Mouse (Mus musculus): Measurements from ENCODE around the gene Lhb. TPM values are rescaled to one million over a fixed set of nuclear protein-coding genes. Genes with fewer than 3 reads are reported as not detected.
"Not testable (repeated sequence)": the region's sequence is repeated elsewhere in the genome, so short reads cannot be mapped to it uniquely, and the experiment has no call there.

The Lhb gene
- total RNA-seq, 2 experiments from 2014 or later, result 0.57 TPM; not detected in 1

DNA sequence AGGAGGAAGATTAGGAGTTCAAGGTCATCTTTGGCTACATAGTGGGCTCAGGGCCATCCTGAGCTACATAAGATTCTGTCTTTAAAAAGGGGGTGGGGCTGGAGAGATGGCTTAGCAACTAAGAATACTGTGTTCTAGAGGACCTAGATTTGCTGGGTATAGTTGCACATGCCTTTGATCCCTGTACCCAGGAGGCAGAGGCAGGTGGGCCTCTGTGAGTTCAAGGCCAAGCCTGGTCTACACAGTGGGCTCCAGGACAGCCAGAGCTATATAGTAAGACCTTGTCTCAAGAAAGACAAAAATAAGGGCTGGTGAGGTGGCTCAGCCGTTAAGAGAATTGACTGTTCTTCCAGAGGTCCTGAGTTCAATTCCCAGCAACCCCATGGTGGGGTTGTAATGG, 29.4 kb downstream of the Lhb start:
- DNase-seq (ENCODE audit: extremely low spot score in 1 of 2, low spot score in 1 of 2), result no peak

DNA sequence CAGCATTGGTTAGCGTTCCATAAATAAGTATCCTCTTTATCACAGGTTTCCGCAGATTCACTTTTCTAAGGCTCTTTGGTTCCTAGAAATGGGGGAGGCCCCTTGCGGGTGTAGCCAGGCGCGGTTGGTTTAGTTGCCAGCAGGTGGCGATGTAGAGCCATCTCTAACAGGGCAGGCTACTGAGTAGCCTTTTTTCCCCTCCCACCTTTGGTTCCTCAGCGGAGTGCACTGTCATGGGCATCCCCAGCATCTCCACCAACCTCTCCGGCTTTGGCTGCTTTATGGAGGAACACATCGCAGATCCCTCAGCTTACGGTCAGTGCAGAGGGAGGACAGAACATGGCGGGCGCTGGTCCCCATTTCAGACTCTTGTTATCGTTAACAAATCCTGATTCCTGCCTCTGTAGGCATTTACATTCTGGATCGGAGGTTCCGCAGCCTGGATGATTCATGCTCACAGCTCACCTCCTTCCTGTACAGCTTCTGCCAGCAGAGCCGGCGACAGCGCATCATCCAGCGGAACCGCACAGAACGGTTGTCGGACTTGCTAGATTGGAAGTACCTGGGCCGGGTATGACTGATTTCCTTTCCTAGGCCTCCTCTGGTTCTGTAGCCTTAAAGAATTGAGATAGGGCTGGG, 30.8 kb downstream of the Lhb start:
- DNase-seq (ENCODE audit: extremely low spot score in 1 of 2, low spot score in 1 of 2), result peak; percentile 77 to 94

DNA sequence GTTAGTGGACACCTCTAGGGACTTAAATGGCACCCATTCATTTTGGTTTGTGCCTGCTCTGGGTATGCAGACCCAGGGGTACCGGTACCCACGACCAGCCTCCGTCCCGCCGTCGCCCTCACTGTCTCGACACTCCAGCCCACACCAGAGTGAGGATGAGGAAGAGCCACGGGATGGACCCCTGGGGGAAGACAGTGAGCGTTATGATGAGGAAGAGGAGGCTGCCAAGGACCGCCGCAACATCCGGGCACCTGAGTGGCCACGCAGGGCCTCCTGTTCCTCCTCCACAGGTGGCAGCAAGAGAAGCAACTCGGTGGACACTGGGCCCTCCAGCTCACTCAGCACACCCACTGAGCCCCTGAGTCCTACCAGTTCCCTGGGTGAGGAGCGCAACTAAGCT, 34.4 kb downstream of the Lhb start:
- no peak for DNase-seq (ENCODE audit: extremely low spot score in 1 of 2, low spot score in 1 of 2)

DNA sequence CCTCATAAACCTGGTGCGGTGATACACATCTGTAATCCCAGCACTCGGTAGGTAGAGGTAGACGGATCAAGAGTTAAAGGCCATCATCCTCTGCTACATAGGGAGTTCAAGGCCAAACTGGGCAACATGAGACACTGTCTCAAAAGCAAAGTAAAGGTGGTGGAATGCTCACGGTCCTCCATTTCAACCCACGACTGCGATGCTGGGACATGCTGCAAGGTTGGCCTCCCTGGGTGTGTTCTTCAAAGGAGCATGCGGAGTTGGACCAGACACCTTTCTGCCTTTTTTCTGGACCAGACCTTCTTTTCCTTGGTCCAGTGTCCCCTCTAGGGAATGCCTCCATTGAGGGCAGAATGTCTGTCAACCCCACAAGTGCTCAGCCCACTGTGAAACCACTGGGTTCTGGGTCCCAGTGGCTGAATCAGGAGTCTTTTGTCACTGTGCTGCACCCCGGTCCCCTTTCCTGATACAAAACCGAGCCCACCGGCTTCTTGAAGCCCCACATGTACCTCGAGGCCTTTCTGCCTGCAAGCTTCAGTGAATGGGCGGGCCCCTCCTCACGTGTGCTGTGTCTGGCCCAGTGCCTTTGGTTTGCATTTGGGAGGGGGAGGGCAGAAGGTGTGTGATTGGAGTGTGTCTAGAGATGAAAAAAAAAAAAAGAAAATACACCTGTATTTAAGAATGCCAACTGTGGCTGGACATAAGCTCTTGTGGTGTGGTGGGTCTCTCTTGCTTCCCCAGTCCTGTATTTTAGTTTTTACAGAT, 35.5 kb downstream of the Lhb start:
- no peak for DNase-seq (ENCODE audit: extremely low spot score in 1 of 2, low spot score in 1 of 2)

DNA sequence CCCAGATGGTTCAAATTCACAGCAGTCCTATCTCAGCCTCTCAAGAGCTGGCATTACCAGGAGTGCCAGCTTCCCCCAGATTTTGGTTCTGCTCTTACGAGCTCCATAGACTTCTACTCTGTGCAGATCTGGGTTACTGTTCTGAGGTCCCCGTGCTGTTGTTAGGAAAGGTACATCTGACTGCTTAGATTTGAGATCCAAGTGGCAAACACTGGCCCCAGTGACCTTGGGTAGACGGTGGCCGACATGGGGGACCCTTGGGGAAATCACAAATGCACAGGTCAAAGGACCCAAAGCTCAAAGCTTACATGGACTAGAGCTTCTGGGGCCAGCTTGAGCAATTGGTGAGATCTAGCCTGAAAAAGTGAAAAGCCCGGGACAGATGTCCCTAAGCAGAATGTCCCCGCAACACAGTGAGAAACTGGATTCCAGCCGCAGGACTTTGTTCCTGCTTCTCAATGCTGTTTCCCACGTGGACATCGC, 36.1 kb downstream of the Lhb start:
- DNase-seq (ENCODE audit: extremely low spot score in 1 of 2, low spot score in 1 of 2), result no peak

DNA sequence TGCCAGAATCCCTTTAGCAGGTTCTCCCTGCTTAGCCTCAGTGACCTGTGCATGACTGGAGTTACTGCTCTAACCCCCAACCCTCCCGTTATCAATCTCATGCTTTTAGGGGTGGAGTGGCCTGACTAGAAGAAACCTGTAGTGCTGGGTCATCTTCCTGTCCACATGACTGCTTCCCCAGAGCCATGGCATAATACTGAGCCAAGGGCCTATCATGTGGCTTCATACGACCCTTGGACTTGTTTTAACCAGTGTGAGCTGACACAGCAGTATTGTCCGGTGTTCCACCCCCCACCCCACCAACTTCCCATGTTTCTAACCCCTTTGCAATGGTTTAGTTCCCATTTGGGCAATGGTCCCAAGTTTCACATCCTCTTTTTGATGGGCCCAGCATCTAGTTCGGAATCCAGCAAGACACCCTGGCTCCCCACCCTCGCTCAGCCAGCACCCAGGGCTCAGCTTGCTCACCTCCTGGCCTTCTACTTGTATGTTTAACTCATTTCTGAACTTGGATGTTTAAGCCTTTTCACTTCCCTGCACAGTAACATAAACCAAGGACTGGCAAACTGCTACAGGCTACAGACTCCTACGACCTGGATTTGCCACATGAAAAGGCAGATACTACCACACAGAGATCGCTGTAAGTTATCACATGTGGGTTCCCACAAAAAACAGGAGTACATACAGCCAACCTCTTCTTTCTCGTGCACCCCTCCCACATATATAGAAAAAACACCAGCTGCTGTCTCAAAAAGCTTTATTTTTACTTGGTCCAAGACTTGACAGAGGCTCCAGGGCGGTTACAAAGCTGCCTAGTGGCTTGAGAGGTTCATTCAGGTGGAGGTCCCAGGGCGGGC, 36.8 kb downstream of the Lhb start:
- no peak for DNase-seq (ENCODE audit: extremely low spot score in 1 of 2, low spot score in 1 of 2)

DNA sequence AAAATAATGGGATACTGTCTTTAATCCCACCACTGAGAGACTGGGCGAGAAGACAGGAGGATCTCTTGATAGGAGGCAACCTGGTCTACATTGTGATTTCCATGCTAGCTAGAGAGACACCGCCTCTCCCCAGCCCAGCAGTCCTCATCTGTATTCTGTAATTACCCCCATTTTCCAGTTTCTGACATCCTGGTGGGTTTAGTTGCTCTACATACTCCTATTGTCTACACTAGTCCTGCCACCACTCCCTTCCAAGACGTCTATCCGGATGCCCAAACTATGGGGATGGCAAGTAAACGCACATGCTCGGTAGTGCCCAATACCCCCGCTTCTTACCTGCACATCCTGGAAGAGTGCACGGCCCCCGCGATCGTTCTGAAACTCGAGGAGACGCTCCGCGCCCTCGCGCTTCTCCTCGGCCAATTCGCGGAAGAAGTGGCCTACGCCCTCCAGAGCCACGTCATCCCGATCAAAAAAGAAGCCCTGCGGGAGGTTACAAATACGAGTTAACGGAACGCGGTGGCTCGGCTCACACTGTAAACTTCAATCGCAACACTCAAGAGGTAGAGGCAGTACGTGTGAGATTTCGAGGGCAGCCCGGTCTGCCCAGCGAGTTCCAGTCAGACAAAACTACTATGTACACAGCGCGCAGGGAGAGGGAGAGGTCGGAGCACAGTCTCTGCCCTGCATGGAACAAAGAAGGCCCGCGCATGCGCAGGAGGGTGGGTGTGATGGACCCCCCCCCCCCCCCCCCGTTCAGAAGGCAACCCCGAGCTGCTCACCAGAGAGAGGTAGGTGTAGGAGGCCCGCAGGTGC, 38.3 kb downstream of the Lhb start:
- peak; percentile 73 to 81 for DNase-seq (ENCODE audit: extremely low spot score in 1 of 2, low spot score in 1 of 2)

DNA sequence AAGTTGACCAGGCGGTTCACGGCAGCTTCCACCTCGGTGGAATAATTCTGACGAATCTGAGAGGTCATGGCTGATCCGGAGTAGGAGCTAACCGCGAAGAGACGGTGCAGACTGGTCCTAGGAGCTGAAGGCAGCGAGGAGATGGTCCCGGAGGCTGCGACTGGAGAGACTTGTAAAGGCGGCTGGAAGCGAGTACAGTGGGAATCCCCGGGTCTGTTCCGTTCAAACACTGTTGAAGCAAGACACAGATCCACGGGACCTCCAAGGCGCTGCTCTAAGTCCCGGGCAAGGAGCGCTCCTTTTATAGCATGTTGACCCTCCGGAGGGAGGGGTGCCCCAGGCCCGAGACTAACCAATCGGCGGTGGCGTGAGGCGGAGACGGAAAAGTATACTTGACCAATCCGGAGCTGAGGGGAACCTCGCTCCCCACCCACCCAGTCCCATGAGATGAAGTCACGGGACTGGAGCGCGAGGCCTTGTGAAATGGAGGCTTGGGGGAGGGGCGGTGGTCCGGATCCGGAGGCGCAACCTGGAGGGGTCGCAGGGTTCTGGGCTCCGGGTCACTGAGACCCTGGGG, 39.0 kb downstream of the Lhb start, which contains the start of gene Ftl1:
Ftl1 (minus strand) TSS at position 321 of the 577 bp plus-strand sequence.
- DNase-seq (ENCODE audit: extremely low spot score in 1 of 2, low spot score in 1 of 2), result peak; percentile 81

DNA sequence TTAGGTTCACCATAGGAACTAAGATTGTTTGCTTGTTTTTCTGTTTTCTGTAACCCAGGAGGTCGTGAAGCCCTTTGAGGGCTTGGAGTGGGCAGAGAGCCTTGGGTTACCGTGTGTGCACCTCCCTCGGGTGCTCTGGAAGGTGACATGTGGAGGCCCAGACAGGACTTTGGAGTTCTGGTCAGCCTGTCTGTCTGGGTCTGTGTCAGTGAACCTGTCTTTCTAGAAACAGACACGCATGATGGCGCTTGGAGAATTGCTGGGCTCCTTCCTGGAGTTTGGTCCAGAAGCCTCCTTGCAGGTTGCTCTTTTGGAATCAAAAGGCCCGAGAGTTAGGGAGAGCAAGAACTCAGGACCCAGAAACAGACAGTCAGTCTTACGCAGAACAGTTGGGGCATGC, 39.8 kb downstream of the Lhb start:
- peak in 1 of 2 experiments; percentile 18 for DNase-seq (ENCODE audit: extremely low spot score in 1 of 2, low spot score in 1 of 2)

DNA sequence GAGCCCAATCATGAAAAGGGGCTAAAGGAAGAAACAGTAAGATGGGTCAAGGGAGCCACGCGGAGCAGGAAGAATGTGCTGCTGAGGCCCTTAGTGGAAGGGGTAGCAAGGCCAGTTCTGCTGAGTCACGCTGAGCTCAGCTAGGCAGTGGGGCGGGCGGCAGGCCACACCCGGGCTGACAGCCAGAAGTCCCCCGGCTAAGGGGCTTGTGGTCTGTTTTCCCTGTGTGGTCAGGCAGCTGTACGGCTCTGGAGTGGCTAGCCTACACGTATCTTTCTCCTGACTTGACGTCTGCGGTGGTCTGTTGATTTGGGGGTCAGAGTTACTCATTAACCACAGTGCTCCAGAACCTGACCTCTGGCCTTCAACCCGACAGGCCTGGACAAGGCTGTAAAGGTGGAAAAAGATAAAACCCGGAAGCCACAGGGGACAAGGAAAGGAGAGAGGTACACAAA, 40.3 kb downstream of the Lhb start:
- DNase-seq (ENCODE audit: extremely low spot score in 1 of 2, low spot score in 1 of 2), result no peak

DNA sequence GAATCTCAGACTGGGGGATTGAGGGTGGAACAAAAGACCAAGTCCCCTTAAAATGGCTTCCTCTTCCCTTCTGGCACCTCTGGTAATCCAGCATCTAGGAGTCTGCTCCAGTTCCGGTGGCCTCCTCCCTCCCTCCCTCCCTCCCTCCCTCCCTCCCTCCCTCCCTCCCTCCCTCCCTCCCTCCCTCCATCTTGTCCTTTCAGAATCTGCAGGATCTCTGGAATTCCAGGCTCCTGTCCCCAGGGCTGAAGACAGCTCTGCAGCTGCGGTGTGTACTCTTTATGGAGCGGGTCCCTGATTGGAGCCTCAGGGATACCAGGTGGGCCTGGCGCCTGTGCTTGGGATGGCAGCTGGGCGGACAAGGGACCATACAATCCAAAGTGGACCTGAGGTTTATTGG, 40.7 kb downstream of the Lhb start:
- no peak for DNase-seq (ENCODE audit: extremely low spot score in 1 of 2, low spot score in 1 of 2)

DNA sequence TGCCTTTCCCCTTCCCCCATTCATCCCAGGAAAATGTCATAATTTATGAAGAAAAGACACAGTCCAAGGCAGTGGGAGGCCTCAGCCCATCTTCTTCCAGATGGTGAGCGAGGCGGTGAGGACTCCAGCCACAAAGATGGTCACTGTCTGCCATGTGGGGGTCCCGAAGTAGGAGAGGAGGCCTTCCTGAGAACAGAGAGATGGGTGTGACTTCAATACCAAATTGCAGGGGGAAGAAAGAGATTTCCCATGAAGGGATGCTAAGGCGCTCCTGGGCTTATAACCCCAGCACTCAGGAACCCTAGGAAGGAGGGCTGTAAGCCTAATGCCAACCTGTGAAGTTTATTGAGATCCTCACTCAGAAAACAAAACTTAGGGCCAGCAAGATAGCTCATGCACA, 41.2 kb downstream of the Lhb start:
- DNase-seq (ENCODE audit: extremely low spot score in 1 of 2, low spot score in 1 of 2), result no peak

DNA sequence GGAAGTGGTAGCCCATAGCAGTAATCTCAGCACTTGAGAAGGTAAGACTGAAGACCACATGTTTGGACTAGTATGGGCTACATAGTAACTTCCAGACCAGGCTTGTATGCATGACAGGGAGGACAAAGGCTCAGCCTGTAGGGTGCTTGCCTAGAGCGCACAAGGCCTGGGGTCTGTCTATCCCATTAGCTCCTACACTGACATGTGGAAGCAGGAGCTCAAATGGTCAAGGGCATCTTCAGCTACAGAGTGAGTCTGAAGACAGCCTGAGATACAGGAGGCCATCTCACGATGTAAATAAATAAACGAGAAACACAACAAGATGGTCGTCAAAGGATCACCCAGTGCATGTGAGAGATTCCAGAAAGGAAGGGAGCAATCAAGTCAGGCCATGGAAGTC, 41.7 kb downstream of the Lhb start:
- no peak for DNase-seq (ENCODE audit: extremely low spot score in 1 of 2, low spot score in 1 of 2)

DNA sequence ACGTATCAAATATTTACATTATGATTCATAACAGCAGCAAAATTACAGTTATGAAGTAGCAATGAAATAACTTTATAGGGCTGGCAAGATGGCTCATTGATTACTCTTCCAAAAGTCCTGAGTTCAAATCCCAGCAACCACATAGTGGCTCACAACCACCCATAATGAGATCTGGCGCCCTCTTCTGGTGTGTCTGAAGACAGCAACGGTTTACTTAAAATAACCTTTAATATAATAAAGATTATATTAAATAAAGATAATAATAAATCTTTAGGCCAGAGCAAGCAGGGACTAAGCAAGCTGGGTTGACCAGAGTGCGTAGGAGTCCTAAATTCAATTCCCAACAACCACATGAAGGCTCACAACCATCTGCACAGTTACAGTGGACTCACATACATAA, 42.2 kb downstream of the Lhb start:
- DNase-seq (ENCODE audit: extremely low spot score in 1 of 2, low spot score in 1 of 2), result not testable (repeated sequence)

DNA sequence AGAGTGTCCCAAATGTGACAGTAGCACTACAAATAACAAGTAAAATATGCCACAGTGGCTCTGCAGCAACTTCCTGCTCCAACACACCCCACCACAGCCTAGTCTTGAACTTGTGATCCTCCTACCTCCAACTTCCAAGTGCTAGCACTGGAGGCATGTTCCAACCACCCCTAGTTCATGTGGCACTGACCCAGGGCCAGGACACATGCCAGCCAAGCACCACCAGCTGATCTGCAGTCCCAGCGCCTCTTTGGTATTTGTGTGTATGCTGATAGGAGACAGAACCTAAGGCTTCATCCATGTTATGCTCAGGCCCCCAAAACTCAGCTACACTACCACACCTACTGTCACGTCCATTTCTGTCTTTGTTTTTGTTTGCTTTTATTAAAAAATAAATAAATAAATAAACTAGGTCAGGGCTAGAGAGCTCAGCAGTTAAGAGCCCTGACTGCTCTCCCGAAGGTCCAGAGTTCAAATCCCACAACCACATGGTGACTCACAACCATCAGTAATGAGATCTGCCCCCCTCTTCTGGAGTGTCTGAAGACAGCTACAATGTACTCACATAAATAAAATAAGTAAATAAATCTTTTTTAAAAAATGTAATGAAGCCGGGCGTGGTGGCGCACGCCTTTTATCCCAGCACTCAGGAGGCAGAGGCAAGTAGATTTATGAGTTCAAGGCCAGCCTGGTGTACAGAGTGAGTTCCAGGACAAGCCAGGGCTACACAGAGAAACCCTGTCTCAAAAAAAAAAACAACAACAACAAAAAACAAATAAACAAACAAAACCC, 43.6 kb downstream of the Lhb start:
- no peak for DNase-seq (ENCODE audit: extremely low spot score in 1 of 2, low spot score in 1 of 2)

DNA sequence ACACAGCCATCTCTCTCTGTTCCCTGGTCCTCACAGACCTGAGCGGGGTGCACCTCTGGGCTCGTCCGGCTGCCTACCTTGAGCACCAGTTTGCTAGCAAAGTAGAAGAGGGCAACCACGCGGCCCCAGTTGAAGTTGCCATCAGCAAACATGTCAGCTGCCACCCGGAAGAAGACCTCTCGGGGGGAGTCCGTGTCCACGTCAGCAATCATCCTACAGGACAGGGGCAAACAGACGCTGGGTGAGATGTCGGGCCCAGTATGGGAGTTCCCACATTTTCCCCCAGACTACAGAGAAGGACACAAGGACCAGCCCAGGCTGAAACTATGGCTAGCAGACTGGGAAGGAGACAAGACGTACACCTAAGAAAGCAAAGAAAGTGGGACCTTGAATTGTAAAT, 44.5 kb downstream of the Lhb start:
- DNase-seq (ENCODE audit: extremely low spot score in 1 of 2, low spot score in 1 of 2), result no peak

DNA sequence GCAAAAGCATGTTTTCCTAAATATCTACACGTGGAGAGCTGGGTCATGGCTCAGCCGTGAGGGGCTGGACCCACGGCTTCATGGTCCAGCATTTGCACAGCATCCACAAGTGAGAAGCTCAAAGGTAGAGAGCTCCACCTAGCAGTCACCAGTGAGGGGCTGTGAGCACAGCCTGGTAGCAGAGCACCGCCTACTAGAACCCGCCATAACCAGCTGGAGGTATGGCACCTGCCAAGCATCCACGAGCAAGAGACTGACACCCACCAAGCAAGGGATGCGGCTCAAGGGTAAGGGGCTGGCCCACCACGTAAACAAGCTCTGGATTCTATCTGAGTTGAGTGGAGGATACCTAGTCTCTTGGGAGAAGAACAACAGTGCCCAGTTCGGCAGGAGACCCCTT, 44.9 kb downstream of the Lhb start:
- peak in 1 of 2 experiments; percentile 19 for DNase-seq (ENCODE audit: extremely low spot score in 1 of 2, low spot score in 1 of 2)

DNA sequence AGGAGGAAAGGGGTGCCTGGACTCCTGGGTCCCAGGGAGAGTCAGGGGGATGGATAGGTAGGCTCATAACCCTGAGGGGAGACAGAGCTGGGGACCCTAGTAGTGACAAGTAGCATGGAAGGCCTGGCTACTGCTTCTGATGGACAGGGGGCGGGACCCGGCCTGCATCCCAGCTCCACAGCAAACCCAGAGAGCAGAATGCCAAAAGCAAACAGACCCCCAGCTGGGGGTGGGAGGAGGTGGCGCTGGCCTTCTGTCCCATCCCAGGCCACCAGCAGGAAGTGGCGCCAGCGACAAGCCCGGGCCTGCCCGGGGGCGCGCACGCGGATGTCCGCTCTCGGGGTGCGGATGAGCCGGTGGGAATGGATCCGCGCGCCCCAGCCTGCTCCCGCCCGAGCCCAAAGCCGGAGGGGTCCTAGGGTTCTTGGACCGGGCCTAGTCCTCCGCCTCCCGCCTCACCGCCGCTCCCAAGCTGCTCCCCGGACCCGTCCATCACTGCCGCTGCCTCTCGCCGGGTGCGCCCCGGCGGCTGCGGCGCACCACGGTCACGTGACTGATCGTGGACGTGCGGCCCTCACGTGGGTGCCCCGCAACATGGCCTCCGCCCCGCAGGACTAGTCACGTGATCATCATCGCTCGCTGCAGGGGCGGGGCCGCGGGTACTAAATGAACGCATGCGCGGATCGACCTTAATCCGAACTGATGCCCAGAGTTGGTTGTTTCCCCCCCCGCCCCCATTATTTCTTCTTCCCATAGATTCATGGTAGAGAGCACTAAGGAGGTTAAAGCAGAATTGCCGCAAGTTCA, 45.9 kb downstream of the Lhb start, which contains the start of gene Bax:
Bax (minus strand) TSS at position 616 of the 807 bp plus-strand sequence.
- peak; percentile 89 to 90 for DNase-seq (ENCODE audit: extremely low spot score in 1 of 2, low spot score in 1 of 2)

Data from layer of hippocampus, postnatal 25 days (tissue).